Mouse (Mus musculus): Measurements from ENCODE around the gene Gm21117. TPM values are rescaled to one million over a fixed set of nuclear protein-coding genes. Genes with fewer than 3 reads are reported as not detected.
"Not testable (repeated sequence)": the region's sequence is repeated elsewhere in the genome, so short reads cannot be mapped to it uniquely, and the experiment has no call there.

Gene Gm21117
- polyA plus RNA-seq (2015; fragmentation: Nextera tagmentation; extraction: Ambion mirVana): not detected in 2 replicates

DNA sequence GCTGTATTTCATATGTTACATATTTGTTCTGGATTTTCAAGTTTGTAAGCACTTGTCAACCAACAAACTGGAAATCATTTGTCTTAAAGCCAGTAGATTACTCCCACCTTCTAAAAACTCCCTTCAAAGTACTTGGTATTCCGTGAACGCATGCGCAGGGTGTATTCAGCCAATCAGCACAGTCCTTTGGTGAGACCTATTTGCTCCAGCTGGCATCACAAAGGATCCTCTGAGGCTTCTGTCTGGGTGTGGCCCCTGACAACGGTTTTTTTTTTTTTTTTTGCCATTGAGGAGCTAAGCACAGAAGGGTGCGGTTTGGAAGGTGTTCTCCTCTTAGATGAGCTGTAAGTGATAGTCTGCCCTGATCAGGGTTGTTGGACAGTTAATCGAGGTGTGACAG lies at the start of gene Gm21117:
Gm21117 (plus strand) TSS at position 301 of the 400 bp plus-strand sequence.
- H3K9me3 ChIP-seq; H3K27ac ChIP-seq; H3K4me3 ChIP-seq; H3K4me2 ChIP-seq; H3K27me3 ChIP-seq; H3K9ac ChIP-seq; H3K36me3 ChIP-seq; ATAC-seq (ENCODE audit: borderline replicate concordance, extremely low read depth, low FRiP score, low TSS enrichment); H3K4me1 ChIP-seq: not testable (repeated sequence)
- WGBS: no CpG with 5 or more reads among the region's 6 CpGs
